Mouse (Mus musculus) CH12.LX (cell line): ENCODE measurements around the gene 9030025P20Rik.
"Not testable (repeated sequence)": the region's sequence is repeated elsewhere in the genome, so short reads cannot be mapped to it uniquely, and the experiment has no call there.

Experiments
- CTCF ChIP-seq, 2 experiments: IDR thresholded peaks in 1 of 2; conservative IDR thresholded peaks in 1 of 2; 2 replicates each; pipeline ENCODE4 v1.5.1; 2011 to 2012; ENCODE audit warnings: low read depth in 2 of 2, low read length in 2 of 2, improper control_type of control experiment in 1 of 2, inconsistent platforms in 1 of 2, mild to moderate bottlenecking in 1 of 2, moderate library complexity in 1 of 2
- ELF1 ChIP-seq: IDR thresholded peaks from 2 replicates; pipeline ENCODE4 v1.6.1; 2014; ENCODE audit warnings: low read depth, mild to moderate bottlenecking, inconsistent platforms, low read length, improper control_type of control experiment
- JUND ChIP-seq: conservative IDR thresholded peaks from 2 replicates; pipeline ENCODE4 v1.6.1; 2011; ENCODE audit warnings: low read depth, low read length, improper control_type of control experiment
- MAFK ChIP-seq: IDR thresholded peaks from 2 replicates; pipeline ENCODE4 v1.6.1; 2011; ENCODE audit warnings: low read length, improper control_type of control experiment; ENCODE audit not compliant: insufficient replicate concordance
- MXI1 ChIP-seq: IDR thresholded peaks from 2 replicates; pipeline ENCODE4 v1.6.1; 2011; ENCODE audit warnings: mild to moderate bottlenecking, low read depth, low read length, improper control_type of control experiment
- NRF1 ChIP-seq: IDR thresholded peaks from 2 replicates; pipeline ENCODE4 v1.6.1; 2014; ENCODE audit warnings: low read depth, mild to moderate bottlenecking, inconsistent platforms, low read length, improper control_type of control experiment, moderate library complexity
- PAX5 ChIP-seq: IDR thresholded peaks from 2 replicates; pipeline ENCODE4 v1.6.1; 2012; ENCODE audit warnings: low read length, inconsistent platforms, mixed read lengths
- POLR2A ChIP-seq: IDR thresholded peaks from 2 replicates; pipeline ENCODE4 v1.6.1; 2011; ENCODE audit warnings: low read depth, mild to moderate bottlenecking, improper control_type of control experiment, low read length
- SIN3A ChIP-seq: IDR thresholded peaks from 2 replicates; pipeline ENCODE4 v1.6.1; 2012; ENCODE audit warnings: low read length, improper control_type of control experiment, inconsistent platforms
- TCF12 ChIP-seq: IDR thresholded peaks from 2 replicates; pipeline ENCODE4 v1.6.1; 2014; ENCODE audit warnings: low read depth, mild to moderate bottlenecking, inconsistent platforms, low read length, improper control_type of control experiment

GRCm38 (mm10) chr17:14977718-14978361, 428 bp upstream of the 9030025P20Rik start:
- TF ChIP-seq CTCF (conservative IDR thresholded peaks at IDR 0.05 in 1 of 2, IDR thresholded peaks at IDR 0.05 in 1 of 2; ENCODE audit: low read depth in 2 of 2, low read length in 2 of 2); POLR2A; MAFK; PAX5; NRF1; JUND; SIN3A; TCF12; ELF1; MXI1: not testable (repeated sequence)
